Mouse (Mus musculus) mesoderm, embryonic 11.5 days (tissue): ENCODE measurements around the gene Mpeg1.
A peak's percentile ranks its signal among the peaks of the same experiment; 100 is the strongest.

Experiments
- DNase-seq: peaks from one replicate; pipeline ENCODE4 v3.0.0-alpha.2; 2012; ENCODE audit warnings: low read depth, low spot score

The Mpeg1 gene

GRCm38 (mm10) chr19:12491636-12492035 is 31.1 kb downstream of the Mpeg1 start:
- no peak for DNase-seq

DNA sequence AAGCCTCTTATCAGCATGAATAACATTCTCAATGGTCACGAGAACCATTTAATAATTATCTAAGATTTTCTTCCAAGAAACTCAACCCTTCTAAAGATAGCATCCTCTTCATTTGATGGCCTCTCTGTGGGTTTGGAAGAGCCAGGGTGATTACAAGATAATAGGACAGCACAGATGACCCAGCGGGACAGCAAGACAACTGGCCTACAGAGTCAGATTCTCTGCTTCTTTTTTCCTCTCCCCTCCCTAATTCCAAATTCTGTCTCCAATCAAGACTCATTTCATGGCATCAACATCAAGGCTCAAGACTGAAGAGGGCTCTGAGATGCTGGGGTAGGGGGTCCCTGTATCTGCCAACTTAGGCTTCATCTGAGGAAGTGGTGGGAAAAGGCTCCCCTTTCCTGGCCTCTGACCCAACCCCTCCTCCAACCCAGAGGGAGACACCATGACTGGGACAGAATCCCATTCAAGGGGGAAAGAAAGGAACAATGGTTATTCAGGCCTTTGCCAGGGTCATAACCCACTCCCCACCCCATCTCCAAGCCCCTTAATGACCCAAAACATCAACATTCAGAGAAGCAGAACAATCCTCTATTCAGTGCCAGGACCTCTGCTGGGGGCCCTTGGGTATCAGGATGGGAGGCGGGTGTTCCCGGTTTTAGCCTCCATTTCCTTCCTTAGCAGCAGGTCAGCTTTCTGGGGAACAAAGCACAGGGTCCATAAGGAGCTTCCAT is 33.0 kb downstream of the Mpeg1 start:
- peak; percentile 65 for DNase-seq

- no peak for DNase-seq
Observed at GRCm38 (mm10) chr19:12494187-12494458, 33.5 kb downstream of the Mpeg1 start.

DNA sequence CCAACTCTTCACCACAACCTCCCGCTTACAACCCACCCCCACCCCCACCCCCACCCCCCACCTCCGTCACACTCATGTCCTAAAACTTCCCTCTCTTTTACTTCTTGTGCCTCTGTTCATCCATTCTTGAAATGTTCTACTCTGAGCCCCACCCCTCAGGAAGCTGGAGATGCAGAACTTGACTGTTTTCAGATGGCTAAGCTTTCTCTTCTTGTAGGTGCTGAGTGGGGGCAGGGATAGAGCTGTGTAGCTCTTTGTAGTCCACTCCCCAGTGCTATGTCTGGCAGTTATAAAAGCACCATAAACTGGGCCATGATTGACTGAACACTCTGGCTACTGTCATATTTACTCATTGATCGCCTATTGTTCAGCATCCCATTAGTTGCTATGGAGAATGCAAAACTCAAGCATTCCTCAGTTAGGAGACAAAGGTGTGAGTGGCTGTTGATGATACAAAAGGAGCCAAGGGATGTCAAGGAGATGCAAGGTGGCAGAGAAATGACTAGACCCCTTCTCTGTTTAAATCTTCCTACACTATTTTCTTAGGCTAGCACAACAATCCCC is 34.5 kb downstream of the Mpeg1 start:
- peak; percentile 51 for DNase-seq

- no peak for DNase-seq
Observed at GRCm38 (mm10) chr19:12496241-12496640, 35.7 kb downstream of the Mpeg1 start.

DNA sequence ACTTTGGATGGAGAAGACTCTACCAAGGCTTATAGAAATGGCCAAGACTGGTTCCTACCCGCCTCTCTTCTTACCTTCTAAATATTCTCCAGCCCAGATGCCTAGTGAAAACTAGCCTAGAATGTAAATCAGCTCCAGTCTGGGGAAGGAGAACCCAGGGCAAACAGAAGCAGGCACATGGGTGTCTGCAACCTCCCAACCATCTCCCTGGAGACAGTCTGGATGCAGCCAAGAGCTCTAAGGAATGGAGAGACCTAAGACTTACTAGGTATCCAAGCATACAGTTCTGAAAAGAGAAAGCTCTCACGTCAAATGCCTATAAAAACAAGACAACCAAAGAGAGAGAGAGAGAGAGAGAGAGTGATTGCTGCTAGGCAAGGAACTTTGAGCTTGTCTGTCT is 37.3 kb downstream of the Mpeg1 start:
- DNase-seq, result no peak

DNA sequence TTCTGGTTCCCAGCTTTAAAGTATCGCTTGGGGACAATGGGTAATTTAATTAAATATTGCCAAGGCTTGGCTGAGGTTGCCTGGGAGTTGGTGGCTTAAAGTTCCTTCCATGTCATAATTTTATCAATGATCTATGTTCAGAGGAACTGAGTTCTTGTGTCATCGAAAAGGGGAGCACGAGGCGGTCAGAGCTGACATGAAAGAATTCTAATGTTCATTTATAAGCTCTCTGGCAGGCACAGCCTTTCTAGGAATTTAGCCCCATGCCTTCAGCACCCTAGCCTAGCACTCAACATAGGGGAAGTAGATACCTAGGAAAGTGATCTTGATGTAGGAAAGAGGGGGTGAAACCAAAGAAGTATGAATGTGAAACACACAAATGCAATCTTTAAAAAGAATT is 37.7 kb downstream of the Mpeg1 start:
- DNase-seq, result no peak

DNA sequence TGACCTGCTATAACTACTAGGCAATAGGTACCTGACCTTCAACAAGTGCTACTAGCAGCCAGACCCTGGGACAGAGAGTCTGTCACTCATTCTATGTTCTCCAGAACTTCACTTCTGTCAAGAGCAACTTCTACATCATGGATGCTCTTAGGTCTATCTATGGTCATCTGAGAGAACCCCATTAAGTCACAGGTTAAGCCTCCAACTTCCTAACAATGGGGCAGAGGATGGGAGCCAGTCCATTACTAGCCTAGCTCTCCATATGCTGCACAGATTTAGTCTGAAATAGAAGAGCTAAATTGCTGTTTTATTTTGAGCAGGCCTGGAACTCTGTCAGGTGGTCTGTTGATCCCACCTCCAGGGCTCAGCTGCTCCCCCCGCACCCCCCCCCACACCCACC is 38.4 kb downstream of the Mpeg1 start:
- DNase-seq, result no peak

DNA sequence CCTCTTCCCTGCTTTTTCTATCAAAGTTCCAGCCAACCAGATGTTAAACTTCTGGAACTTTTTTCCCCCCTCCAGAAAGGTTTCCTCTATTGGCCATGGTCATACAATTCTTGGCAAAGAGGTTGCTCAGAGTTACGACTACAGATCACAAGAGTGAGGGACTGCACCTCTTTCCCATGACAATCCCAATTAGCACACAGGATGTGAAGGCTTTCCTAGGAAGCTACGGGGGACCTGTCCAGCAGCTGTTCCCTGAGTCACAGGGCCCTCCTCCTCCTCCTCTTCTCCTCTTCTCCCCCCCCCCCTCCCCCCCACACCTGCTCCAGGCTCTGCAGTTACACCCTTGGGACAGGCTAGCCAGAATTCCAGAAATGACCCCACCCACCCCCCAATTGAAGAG is 38.9 kb downstream of the Mpeg1 start:
- no peak for DNase-seq

DNA sequence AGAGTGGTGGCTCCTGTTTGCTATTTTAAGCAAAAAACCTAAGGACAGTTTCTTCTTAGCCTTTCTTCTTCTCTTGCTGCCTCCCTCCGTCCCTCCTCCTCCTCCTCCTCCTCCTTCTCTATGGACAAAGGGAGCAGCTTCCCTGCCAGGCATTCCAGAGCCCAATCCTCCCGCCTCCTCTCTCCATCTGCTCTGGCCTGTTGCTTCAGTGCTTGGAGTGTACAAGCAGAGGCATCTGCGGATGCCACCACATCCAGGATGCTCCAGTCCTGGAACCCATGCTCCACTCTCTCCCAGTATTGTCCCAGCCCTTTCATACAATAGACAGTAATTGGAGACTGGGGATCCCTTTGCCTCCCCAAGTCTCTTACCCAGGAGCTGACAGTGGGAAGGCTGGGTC is 39.5 kb downstream of the Mpeg1 start:
- peak; percentile 66 for DNase-seq

DNA sequence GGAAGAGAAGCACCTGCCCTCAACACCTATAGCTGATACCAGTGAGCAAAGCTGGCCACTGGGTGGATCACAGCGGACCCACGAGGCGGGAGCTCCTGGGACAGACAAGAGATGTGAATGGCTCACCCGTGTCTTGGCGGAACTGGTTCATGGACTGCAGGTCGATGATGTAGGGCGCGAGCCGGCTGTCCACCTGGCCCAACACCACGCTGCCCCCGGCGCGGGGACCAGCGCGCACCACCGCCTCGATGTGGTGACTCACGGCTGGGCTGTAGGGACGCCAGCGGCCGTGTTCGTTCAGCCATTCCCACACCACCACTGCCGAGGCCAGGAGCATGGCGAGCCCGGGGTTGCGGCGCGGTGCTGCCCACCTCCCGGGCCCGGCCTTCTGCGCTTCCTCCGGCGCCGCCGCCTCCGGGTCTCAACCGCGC is 40.3 kb downstream of the Mpeg1 start:
- no peak for DNase-seq

- DNase-seq, result peak; percentile 96
Observed at GRCm38 (mm10) chr19:12501370-12502347, 41.1 kb downstream of the Mpeg1 start, which contains the start of gene Dtx4. Dtx4 (minus strand) TSS chr19:12501454.

DNA sequence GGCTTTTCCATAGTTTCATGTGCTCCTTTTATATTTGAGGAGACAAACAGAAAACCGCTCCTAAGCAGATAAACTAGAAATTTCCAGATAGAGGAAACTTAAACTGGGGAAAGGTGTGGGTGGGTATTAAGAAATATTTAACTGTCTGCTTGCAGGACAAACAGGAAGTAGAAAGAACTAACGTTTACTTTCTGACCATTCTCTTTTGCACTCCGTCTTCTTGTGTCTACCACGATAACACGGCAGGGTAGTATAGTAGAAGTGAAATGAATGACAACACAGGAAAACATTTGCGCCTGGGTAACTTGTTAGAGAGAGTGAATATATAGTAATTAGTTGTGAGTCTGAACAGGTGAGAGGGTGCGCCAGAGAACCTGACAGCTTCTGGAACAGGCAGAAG is 42.2 kb downstream of the Mpeg1 start:
- DNase-seq, result no peak

GRCm38 (mm10) chr19:12514621-12515020 is 54.0 kb downstream of the Mpeg1 start:
- DNase-seq, result no peak
